10 mouse cellular contexts compared by ENCODE assay signal in genomic region chr16:45582512-45582911, GRCm38 (mm10). TPM values are rescaled to one million over a fixed set of nuclear protein-coding genes. Genes with fewer than 3 reads are reported as not detected.
DNase-seq lines count a peak whose midpoint lies in the region; ATAC-seq and TF ChIP-seq lines count a peak whose summit lies in the region.
"Had no signal": no experiment of that assay in that cellular context is flagged by ENCODE, and none has a peak within 500 bp of the region (broad histone marks: within the 10 kb centered on the region; RNA-seq: fewer than 3 reads in every experiment).

No protein-coding gene starts in this region.

- ATAC-seq in erythroblast, adult 5-6 weeks (replicated peaks; ENCODE audit: low FRiP score, poor library complexity, severe bottlenecking) = no peak

- no peak overlapping the region for H3K27ac ChIP-seq in layer of hippocampus, adult 2 months
- H3K27ac ChIP-seq in bone marrow macrophage, adult 2 months (ENCODE audit: insufficient read depth, low read depth, low read length) = no peak overlapping the region

- TF ChIP-seq POLR2A in bone marrow macrophage, adult 2 months (IDR thresholded peaks at IDR 0.05; ENCODE audit: borderline replicate concordance, low read depth, low read length) = no peak

- H3K4me1 ChIP-seq in bone marrow macrophage, adult 2 months (ENCODE audit: control insufficient read depth, insufficient read depth, low read length) = no peaks in the 10 kb centered on the region

- H3K4me3 ChIP-seq in layer of hippocampus, adult 2 months = no peak overlapping the region
- no peak overlapping the region for H3K4me3 ChIP-seq in bone marrow macrophage, adult 2 months (ENCODE audit: insufficient read depth, low read length)

- peak; percentile 17 for DNase-seq in adrenal gland, adult 2 months
- no peak for DNase-seq in adrenal gland, adult 8-10 months
- DNase-seq in layer of hippocampus, adult 2 months (ENCODE audit: low spot score in 2 of 2) = peak in 1 of 2 experiments; percentile 10
- no peak for DNase-seq in layer of hippocampus, adult 9-10 months (ENCODE audit: low spot score)
- peak; percentile 15 for DNase-seq in lung, postnatal 14 days
- DNase-seq in frontal cortex, postnatal 36 days (ENCODE audit: low spot score in 2 of 2) = no peak

- peak; percentile 76 for TF ChIP-seq CTCF in layer of hippocampus, adult 2 months (conservative IDR thresholded peaks at IDR 0.05)
- TF ChIP-seq CTCF in bone marrow macrophage, adult 2 months (IDR thresholded peaks at IDR 0.05; ENCODE audit: low read depth, low read length) = peak; percentile 11; the same call in 1 of the 2 replicates

RNA-seq across cellular contexts. Expression of gene Gcsam, which starts 27.7 kb away (rescaled TPM):
- total RNA-seq in adrenal gland, adult 2 months (2021) = under 1 TPM; 0.09 to 0.52 TPM
- polyA plus RNA-seq in adrenal gland, adult 2 months (2012; rRNA removed) = not detected in 2 replicates
- total RNA-seq in adrenal gland, adult 8-10 months (2022) = under 1 TPM; 0.07 to 0.32 (median 0.21) TPM
- not detected for total RNA-seq in layer of hippocampus, adult 2 months (2021)
- polyA plus RNA-seq in bone marrow macrophage, adult 2 months (2012; ENCODE audit: insufficient read depth, insufficient read length, missing spikeins) = not detected in 2 replicates
- total RNA-seq in erythroblast, adult 5-6 weeks (2015; ENCODE audit: low replicate concordance) = not detected in 2 replicates
- total RNA-seq in erythroblast, adult 5-6 weeks (2017; ENCODE audit: low replicate concordance) = not detected in 2 replicates

RNA-seq across cellular contexts. Expression of gene Slc9c1, which starts 47.4 kb away (rescaled TPM):
- total RNA-seq in adrenal gland, adult 2 months (2021) = not detected
- not detected in 2 replicates for polyA plus RNA-seq in adrenal gland, adult 2 months (2012; rRNA removed)
- not detected for total RNA-seq in adrenal gland, adult 8-10 months (2022)
- not detected for total RNA-seq in layer of hippocampus, adult 2 months (2021)
- not detected in 2 replicates for polyA plus RNA-seq in bone marrow macrophage, adult 2 months (2012; ENCODE audit: insufficient read depth, insufficient read length, missing spikeins)
- total RNA-seq in erythroblast, adult 5-6 weeks (2015; ENCODE audit: low replicate concordance) = not detected in 2 replicates
- not detected in 2 replicates for total RNA-seq in erythroblast, adult 5-6 weeks (2017; ENCODE audit: low replicate concordance)
- polyA plus RNA-seq: liver, embryonic 16.5 days; spleen, adult 2 months had no signal

RNA-seq across cellular contexts. Expression of gene Gm17783, which starts 50.7 kb away (rescaled TPM):
- not detected for total RNA-seq in adrenal gland, adult 2 months (2021)
- polyA plus RNA-seq in adrenal gland, adult 2 months (2012; rRNA removed) = not detected in 2 replicates
- not detected for total RNA-seq in adrenal gland, adult 8-10 months (2022)
- not detected for total RNA-seq in layer of hippocampus, adult 2 months (2021)
- polyA plus RNA-seq in bone marrow macrophage, adult 2 months (2012; ENCODE audit: insufficient read depth, insufficient read length, missing spikeins) = not detected in 2 replicates
- total RNA-seq in erythroblast, adult 5-6 weeks (2015; ENCODE audit: low replicate concordance) = not detected in 2 replicates
- total RNA-seq in erythroblast, adult 5-6 weeks (2017; ENCODE audit: low replicate concordance) = not detected in 2 replicates
- polyA plus RNA-seq: liver, embryonic 16.5 days; spleen, adult 2 months had no signal

Comparison
In these comparisons a context has a peak if more than half of its experiments do, and no peak if none do; other contexts are left out.
1. DNase-seq: peak in adrenal gland, adult 2 months (single experiment) and lung, postnatal 14 days (single experiment); none in adrenal gland, adult 8-10 months (single experiment), layer of hippocampus, adult 9-10 months (single experiment) and frontal cortex, postnatal 36 days (0 of 2).